Mouse (Mus musculus) liver (tissue): Measurements from ENCODE around the gene Eps8l3.
A peak's percentile ranks its signal among the peaks of the same experiment; 100 is the strongest.

Experiments
- DNase-seq: peaks from one replicate; pipeline ENCODE4 v3.0.0-alpha.2; 2020; ENCODE audit warnings: mixed read lengths

Eps8l3 gene

DNA sequence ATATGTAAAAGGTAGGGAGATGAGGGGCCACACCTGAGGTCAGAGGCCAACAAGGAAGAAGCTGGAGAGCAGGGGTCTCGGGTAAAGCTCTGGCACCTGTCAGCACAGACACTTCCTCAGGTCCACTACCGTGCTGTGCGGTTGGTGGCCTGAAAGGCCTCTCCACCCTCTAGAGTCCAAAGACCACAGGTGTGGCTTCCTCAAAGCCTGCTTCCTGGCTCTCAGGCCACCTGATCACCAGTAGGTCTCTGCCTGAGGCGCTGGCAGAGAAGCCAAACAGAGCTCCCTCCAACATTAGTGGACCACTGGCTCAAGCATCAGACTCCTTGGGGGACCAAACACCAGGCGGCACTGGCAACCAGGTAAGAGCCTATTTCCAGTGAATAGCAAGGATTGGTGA, at the start of gene Eps8l3:
TSS of gene Eps8l3 (plus strand) at position 225 of the 400 bp plus-strand sequence.
- DNase-seq = no peak

DNA sequence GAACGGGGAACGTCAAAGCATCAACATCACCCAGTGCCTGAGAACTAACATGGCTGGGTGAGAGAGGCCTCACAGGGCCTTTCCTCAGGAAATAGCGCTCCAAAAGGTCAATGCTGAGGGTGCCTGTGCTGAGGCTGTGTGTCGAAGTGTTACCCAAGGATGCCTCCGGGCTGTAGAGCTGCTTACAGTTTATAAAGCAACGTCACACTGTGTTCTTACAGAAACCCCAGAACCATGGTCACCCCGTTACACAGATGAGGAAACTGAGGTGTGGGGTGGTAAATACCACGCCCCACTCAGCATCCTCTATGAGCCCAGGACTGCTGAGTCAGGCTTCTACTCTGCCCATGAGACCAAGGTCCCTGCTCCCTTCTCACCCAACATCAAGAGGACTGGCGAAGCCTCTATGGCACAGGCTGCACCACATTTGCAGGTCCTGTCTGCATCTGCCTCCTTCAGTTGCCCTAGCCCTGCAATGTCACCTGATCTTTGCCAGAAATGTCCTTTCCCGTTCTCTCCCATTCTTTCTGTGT, 49.1 kb upstream of the Eps8l3 start:
- no peak for DNase-seq

DNA sequence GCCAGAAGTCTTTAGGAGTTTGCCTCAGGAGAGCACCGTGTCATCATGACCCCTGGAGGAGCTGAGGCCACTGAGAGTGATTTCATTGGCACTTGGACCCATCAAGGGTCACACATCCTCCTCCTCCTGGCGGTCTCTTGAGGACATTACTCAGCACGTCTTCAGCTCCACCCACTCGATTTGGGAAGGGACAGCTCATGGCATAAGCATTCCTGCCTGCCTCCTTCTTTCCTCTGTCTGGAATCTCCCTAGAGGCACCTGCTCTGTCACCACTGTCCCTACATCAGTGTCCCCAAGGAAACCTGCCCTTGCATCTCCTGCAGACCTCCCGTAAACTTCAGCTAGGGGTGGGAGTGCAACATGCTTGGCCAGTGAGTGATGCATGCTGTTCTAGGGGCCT, 48.5 kb upstream of the Eps8l3 start:
- no peak for DNase-seq

DNA sequence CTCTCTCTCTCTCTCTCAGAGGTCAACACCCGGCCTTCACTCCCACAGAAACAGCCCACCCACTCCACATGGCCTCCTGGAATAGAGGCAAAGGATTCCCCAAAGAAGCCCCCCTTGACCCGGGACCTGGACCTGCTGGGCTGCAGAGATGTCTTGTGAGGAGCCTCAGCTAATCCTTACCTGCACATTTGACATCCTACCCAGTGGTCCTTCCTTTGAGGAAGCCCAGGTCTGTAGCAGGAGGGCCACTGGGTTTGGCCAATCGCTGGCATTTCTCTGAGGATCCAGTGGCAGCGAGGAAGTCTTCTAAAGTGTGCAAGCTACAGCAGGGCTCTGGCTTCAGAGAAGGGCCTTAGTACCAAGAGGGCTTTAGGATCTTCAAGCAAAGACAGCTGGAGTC, 48.0 kb upstream of the Eps8l3 start:
- DNase-seq = no peak

DNA sequence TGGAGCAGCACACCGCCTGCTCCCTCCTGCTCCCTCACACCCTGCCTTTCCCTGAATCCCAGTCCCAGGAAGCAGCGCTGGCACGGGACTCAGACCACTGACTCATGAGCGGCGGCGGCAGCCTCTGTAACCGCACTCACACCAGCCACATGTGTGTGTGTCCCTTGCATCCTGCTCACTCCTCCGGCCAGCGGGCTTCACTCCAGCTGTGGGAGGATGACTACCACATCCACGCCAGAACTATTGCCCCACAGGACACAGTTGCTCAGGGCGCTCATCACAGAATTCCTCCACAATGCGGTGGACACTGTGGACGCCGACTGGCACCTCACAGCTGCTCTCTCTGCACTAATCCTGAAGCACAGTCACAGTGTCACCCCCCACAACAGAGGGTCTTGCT, 47.4 kb upstream of the Eps8l3 start:
- DNase-seq = no peak

DNA sequence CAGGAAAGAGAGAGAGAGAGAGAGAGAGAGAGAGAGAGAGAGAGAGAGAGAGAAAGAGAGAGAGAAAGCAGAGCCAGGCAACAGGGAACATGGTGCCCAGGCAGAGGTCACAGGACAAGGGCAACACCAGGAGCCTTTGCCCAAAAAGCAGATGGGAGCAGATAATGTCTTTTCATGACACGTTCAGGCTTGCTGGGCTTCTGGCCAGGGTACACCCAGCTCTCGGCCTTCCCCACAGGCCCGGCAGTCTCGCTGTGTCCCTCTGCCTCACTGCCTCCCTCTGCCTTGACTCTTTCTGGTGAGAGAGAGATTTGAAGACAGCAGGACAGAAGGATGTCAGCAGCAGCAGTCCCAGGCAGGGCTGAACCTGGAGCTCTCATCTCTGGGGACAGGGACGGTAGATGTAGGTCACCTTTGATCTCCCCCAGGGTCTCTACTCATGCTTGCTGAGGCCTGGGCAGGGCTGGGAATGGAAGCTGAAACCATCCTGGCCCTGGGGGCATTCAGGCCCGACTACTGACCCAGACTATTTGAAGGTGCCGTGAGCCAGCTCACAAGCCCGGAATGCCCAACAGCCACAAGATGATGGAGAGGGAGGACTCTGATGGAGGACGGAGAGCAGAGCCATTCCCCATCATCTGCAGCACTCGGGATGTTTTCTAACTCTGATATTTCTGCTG, 45.0 kb upstream of the Eps8l3 start:
- no peak for DNase-seq

DNA sequence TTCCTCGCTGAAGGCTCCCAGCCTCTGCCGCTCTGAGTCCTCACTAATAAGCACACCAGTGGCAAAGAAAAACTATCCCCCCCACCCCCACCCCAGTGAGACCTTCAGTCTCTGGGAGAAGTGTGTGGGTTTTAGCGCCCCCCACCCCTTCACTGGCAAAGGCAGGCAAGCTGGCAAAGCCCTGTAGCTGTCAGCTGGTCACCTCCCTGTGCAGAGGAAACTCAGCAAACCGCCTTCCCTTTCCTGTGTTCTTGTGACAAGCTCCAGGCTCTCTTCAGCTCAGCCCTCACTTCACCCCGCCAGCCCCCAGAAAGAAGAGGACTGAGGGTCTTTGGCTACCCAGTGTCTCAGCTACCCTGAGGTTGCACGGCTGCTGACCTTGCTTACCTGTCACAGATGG, 44.4 kb upstream of the Eps8l3 start:
- no peak for DNase-seq

DNA sequence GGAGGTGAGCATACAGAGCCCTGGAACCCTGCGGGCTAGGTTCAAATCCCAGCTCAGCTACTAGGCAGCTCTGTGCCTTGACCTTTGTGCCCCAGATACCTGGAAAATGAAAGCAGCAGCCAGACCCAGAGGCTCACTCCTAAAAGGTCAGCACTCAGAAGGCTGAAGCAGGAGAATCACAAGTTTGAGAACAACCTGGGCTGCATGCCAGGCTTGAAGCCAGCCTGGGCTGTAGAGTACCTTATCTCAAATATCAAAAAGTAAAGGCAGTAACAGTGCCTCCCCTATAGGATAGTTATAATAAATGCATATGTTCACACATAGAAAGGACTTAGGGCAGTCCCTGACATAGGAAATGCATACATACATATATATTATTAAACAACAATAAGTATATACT, 43.7 kb upstream of the Eps8l3 start:
- DNase-seq = no peak

DNA sequence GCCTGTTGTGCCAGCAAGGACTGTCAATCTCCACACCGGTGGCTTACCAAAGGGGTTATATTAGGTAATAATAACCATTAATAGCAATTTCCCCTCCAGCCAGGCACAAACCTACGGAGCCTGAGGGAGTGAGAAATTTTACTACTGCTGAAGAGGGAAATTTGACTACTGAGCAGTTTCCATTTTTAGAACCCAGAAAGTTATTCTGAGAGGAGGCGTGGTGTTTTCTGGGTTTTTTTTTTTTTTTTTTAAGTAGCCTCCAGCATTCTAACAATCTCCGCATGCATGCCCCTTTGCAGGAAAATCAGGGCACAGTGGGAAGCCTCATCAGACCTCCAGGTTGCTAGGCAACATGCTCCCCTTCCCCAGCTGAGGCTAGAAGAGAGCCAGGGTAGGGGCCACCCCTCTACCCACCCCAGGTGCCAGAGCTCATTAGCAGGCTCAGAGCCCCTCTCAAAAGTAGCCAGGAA, 43.1 kb upstream of the Eps8l3 start:
- DNase-seq = no peak

DNA sequence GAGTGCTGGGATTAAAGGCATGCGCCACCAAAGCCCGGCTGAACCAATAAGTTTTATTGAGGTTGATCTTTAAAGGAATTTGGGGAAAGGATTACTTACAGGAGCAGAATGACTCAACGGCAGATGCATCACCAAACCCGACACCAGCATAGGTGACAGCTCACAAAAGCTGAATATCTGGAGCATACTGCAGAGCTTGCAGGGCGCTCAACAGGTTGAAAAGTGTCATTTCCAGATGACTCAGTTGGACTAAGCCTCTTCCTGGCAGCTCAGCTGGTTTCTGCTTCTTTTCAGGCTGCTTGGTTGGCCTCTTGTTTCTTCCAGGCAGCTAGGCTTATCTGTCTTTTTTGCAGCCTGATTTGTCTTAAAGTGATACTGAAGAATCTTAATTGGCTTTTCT, 41.7 kb upstream of the Eps8l3 start:
- no peak for DNase-seq

DNA sequence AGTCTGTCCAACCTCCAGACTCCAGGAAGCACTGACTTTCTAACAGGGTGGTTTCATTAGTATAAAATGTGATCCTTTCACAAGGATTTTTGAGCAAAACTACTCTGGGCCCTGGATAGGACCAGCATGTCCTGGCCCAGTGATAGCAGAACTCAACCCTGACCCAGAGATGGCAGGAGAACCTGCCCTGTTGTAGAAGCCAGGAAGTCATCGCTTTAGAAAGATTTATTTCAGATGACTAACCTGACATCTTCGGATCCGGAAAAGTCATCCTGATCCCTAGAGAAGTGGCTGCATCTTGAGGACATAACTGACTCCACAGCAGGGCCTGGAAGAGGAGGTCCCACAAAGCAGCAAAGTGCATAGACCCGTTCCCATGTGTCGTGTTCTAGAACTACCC, 37.2 kb upstream of the Eps8l3 start:
- DNase-seq = no peak

DNA sequence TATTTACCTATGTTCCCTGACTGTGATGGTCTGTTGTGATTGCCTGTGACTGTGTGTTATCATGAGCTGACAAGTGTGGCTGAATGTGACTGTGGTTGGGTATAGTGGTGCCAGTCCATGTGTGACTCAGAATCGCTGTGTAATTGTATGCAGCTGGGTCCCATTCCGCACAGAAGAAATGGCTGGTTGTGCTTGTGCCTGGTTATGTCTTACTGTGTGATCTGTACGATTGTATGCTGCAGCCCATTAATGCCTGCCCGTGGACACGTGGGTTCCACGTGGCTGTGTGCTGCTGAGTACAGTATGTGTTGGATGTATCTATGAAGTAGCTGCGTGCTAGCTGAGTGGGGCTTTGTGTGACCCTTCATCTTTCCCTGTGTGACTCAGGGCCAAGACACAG, 36.2 kb upstream of the Eps8l3 start:
- no peak for DNase-seq

DNA sequence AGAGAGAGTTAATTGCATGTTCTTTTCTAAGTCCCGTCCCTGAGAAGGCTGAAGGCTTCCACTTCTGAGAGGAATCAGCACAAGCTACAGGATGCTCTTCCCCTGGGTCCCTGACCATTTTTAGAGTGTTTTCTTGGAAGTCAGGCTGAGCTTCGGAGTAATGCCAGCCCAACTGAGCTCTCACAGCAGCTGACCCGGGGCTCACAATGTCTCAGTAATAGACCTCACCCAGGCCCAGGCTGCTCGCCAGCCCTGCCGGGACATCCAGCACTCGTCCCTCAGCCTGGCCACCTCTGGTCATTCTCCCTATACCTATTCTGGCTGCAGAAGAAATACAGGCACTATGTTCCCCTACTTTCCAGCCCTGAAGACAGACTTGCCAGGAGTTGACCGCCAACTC, 35.7 kb upstream of the Eps8l3 start:
- no peak for DNase-seq

DNA sequence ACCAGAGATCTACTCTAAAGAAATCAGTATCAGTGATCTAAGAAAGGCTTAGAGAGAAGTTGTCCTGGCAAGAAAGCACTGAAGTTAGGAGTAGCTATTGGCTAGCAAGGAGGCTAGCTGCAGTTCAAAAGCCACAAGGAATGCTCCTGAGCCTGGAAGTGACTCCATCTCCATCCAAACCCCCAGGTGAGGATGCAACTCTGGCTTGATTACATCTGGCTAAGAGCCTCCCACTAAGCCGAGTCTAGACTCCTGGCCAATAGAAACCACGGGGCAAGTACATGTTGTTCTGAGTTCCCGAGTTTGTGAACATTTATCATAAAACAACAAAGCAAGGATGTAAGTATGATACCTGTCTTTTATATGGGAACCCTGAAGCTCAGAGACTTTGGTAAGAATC, 33.6 kb upstream of the Eps8l3 start:
- no peak for DNase-seq

DNA sequence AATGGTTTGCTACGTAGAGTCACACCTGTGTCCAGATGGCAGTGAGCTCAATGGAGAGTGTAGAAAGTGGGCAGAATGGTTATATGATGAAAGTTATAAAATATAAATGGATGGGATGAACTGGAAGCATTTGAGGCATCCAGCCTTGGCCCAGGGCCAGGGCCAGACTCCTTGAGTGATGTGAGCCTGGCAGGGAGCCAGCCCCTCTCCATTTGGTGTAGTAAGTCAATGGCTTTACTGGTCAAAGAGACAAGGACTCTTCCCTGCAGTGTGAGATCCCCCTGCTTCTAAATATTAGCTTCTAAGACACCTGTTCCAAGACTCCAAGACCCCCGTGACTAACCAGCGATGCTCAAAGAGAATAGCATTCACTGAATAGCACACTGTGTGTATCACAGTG, 33.0 kb upstream of the Eps8l3 start:
- DNase-seq = peak; percentile 46

DNA sequence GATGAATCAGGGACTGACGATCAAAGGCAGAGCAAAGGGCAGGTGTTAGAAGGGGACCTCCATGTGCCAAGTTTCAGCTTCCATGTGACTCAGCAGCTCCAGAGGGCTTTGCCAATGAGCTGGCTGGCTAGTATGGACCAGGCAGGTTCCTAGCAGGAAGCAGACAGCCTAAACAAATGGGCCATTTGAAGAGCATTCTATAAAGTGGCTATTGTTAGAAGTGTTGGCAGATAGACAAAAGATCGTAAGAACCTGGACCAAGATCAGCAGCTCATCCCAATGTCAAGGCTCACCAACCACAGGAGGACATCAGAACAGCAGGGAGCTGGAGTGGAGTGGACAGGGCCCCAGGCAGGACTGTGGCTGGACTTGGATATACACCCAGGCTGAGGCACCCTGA, 32.5 kb upstream of the Eps8l3 start:
- no peak for DNase-seq

DNA sequence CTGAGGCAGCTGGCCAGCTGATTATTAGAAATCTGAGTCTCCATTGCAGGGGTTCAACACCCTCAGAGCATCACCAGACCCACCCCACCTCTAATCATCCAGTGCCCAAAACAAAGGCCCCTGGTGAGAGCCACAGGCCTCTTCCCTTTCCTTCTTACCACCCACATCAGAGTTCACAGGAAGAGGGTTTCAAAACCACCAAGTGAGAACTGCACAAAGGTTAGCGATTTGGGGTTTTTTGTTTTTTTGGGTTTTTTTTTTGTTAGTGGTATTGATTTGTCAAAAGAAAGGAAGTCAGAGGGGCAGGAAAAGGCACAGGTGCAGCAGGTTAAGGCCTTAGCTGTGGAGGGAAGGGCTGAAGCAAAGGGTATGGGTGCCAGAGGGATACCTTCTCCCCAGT, 30.9 kb upstream of the Eps8l3 start:
- DNase-seq = no peak

DNA sequence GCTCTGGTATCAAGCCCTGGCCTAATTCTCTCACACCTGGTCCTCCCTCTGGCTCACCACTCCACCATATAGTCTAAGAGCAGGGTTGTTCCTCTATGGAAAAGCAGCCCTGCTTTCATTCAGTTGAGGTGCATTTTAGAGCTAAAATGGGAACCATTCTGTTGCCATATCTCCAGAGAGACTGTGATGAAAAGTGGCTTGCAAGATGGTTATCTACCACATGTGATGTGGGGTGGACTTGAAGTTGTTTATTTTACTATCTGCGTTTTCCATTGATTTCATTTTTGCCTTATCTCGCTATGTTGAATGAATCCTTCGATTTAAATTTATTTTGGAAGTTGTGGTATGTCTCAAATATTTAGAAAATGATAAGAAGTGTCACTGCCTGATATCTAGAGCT, 30.2 kb upstream of the Eps8l3 start:
- DNase-seq = no peak

DNA sequence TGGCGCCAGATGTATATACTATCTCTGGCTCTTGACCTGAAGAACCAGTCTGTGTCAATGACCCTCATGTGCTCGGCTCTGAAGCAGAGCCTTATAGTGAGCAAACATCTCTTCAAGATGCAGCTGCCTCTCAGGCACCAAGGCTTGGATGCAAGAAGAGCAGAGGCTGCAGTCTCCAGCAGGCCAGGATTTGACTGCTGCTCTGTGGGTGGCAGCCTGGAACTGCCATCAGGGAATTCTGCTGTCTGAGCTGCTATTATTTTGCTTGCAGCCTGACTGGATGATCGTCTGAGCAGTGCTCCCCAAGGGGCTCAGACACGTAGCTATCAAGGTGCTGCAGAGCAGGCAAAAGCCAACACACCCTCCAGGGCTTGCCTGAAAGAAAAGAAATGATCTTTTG, 28.9 kb upstream of the Eps8l3 start:
- no peak for DNase-seq

DNA sequence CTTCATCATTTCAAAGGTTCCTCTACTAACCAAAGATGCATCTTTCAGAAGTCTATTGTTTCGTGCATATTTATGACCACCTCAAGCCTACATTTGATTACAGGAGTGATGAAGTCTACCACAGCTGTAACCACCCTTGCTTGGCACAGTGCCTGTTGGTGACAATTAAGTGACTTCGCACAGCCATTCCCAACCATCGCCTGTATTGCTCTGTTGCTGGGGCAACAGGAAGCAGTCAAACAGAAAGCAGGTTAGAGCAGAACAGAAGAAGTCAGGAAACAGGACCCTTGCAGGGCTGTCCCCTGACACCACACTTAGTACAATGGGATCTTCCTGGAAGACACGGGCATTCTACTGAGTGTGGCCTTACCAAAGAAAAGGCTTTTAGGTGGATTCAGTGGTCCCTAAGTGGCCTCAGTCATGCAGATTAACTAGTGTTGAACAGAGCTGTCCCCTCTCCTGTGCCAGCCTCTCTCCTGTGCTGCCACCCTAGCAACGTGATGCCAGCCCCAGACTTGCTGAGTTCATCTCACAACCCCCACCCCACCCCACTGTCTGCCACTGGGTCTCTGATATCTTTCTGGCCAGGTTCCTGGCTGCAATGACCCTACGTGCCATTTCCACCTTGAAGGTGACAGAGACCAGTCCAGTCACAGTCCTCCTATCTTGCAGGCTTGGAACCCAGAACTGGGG, 27.9 kb upstream of the Eps8l3 start:
- no peak for DNase-seq

DNA sequence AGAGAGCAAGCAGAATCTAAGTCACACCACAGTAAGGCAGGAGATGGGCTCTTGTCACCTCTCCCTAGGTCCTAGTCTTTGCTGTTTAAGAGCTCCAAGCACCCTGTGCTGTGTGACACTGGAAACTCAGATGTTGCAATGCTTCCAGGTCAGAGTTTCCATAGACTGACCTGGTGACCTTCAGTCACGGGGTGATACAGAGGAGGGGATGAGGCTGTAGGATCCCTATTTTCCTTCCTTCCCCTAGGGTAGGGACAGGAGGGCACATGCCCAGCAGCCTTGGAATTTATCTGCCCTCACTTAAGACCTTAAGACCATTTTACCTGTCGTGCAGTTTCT, 27.4 kb upstream of the Eps8l3 start:
- no peak for DNase-seq

DNA sequence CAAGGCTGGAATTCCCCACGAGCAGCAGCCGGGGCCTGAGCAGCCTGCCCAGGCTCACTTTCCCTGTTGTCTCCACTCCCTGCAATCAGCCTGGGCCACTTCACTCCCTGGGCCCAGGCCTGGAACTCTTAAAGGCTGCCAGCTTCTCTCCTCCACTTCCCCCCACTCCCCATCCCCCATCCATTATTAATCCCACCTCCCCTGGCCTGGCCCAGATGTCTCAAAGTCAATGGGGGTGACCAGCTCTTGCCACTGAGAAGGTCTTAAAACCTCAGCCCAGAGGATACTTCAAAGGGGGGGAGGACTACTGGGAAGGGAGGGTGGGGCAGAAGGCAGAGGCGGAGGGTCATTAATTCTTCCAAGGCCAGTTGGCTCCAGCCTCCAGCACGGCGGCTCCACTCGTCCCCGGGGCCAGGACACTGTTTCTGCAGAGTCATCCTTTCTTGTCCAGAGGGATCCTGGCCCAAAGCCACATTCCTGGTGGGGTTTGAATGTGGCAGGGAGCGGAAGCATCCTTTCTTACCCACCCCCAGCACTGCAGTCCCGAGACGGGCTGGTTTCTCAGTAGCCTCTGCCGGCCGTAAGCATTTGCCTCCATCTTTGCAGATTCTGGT, 26.5 kb upstream of the Eps8l3 start:
- DNase-seq = peak; percentile 52

DNA sequence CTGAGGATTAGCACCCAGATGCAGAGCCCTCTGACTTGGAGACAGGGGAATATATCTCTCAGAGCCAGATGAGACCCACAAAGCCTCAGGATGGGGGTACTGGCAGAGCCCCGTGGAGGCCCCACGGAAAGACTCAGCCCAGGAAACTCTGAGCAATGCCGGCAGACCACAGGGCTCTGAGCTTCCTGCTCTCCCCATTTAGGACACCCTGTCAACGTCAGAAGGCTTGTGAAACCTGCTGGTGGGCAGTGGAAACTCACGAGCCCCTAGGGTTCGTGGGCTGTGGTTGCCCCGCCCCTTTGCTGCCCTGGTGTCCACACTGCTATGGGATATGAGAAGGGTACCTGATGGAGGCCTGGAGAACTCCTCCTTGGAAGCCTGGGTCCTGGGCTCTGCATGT, 24.2 kb upstream of the Eps8l3 start:
- DNase-seq = peak; percentile 18
